Mouse (Mus musculus): ENCODE data around the gene Car5a.

The Car5a gene

DNA sequence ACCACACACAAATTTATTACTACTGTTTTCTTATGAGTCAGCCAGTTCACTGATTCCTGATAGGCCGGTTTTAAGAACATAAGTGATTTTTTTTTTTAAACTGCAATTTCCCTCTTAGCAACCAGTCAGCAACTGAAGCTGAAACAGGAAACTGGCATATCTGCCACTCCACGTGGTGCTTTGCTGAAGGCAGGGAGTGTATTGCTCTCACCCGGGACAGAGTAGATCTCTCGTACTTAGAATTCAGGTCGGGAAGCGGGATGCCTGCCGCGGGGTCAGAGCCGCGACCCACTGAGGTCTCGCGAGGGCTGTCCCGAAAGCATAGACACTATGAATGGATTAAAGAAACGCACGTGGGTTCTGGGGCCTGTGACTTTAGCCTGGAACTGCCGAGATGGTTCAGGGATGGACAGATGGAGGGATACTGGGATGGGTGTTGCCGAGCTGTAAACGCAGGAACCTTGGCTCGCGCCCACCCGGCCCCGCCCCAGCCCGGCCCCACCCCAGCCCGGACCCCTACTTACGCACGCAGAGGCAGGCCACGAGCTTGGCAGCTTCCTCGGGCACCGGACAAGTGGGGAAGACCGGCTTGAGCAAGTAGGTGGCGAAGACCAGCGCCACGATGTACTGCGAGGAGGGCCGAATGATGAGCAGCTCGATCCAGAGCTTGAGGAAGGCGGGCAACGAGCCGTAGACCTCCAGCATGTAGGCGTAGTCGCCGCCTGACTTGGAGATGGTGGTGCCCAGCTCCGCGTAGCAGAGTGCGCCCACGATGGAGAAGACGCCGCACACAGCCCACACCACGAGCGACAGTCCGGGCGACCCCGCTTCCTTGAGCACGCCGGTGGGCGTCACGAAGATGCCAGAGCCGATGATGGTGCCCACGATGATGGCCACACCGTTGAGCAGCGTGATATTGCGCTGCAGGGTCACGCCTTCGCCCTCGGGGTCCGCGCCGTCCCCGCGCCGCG, 37.9 kb downstream of the Car5a start:
- no peak for DNase-seq (ENCODE audit: low spot score)

DNA sequence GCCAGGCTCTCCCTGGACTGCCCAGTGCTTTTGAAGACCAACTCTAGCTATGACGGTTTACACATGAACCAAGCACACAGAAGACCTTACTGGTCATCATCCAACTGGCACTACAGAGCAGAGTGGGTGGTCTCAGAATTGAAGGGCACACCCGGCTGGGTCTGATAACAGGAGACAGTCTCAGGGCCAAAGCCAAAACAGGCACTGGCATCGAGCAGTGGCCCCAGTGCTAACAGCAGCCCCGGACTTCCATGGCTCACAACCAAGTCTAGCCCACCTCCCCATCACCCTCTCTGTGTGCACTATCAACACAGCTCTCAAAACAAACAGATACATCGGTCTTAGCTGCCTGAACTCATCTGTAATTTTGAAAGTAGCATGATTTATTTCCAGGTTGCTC, 38.8 kb downstream of the Car5a start:
- DNase-seq (ENCODE audit: low spot score): no peak

DNA sequence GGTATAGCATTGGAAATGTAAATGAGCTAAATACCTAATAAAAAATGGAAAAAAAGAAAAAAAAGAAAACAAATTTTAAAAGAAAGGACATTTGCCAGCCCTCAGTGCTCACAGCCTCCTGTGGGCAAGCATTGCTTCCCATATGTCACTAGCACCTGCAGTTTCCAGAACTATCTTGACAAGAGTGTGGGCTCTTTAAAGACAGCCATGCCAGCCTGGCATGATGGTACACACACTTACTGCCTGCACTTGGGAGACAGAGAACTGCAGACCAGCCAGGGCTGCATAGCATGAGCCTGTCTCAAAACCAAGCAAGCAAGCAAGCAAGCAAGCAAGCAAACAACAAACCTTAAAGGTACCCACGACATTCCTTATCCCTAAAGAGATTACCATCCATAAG, 39.3 kb downstream of the Car5a start:
- DNase-seq (ENCODE audit: low spot score): no peak

DNA sequence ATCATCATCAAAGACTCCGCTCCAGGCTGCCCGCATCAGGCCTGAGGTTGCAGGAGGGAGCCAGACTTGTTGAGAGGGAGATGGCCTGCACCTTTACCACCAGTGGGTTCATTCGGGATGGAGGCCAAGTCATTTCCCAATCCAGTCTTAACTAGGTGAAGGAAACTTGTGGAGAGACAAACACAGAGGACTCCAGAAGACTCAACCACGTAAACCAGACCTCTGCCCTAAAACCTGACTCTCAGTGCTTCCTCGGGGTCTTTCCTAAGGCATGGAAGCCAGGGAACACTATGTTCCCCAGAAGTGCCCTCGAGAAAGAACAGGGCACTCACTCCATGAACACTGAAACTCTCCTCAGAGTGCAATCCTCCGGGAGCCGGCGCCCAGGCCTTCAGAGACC, 39.7 kb downstream of the Car5a start:
- DNase-seq (ENCODE audit: low spot score): no peak

DNA sequence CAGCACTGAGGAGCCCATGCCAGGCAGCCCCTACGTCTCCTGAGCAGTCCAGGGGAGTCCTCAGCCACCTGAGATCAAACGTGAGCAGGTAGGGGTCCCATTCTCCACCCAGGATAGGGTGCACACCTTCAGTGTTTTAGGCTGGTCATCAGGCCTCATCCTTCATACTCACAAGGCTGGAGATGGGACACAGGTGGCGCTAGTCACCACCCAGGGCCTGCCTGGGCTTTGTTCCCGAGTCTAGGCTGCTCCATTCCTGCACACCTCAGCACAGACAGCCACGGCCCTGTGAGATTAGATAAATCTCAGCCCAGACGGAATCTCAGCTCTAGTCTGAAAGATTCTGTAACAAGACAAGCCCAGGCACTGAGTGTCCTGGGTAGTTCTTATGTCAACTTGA, 40.7 kb downstream of the Car5a start:
- no peak for DNase-seq (ENCODE audit: low spot score)

DNA sequence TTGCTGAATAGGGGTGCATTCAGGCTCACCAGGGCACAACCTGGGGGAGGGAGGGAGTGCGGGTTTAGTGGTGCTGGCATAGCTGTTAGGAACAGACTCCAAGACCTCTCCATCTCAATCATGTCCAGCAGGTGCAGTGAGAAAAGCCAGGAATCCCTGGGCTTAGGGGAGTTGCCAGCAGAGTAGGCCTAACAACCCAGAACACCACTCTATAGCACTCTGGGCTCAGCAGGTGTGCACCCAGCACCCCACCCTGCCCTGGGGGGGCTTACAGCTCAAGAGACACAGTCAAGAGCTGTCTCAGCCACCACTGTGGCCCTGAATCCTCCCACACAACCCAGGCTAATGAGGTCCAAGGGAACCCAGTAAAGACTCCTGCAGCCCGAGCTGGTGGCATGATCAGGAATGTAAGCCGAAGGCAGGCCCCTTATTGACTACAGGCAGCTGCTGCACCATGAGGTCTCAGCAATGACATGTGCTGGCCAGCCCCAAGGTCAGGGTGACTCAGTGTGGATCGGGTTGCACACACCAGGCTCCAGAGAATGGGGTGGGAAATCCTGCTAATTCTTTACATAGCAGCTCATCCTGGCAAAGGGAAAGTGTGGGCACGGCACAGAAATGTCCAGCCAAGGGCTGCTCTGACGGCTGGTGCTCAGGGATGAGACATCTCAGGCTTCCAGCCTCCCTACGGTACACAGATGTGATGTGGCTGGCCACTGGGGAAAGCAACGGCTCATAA, 43.0 kb downstream of the Car5a start:
- no peak for DNase-seq (ENCODE audit: low spot score)

DNA sequence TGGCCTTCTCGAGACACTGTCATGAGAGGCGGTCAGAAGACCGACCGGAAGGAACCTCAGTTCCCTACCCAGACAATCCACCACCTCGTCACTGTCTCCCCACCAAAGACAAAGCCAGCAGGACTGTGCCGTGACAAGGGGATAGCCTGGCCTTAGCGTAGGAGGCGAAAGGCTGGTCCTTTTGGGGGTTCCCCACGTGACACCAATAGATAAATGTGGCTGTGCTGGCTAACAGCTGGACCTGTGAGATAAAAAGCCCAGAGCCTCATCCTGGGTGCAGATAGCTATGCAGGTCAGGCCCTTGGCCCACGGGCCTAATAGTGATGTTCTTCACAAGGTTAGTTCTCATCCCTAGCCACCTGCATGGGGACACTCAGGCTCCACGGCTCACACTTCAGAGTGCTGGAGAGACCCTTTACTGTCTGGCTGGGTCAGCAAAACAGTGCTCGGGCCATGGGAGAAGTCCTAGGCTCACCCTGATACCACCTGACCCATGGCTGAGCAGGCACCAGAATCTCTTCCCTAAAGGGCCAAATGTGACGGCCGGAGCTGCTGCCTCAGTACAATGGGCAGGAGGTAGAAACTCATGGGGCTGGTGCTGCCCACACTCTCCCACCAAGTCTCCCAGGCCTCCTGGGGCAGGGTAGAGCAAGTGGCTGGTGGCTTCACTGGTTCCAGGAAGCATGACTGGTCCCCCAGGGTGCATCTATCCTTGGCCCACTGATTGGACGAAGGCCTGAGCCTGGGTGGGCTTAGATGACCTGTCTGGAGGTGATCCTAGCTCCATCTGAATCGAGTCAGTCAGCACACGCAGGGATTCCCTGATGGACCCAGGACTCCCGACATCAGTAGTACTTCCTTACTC, 45.3 kb downstream of the Car5a start:
- DNase-seq (ENCODE audit: low spot score): no peak

DNA sequence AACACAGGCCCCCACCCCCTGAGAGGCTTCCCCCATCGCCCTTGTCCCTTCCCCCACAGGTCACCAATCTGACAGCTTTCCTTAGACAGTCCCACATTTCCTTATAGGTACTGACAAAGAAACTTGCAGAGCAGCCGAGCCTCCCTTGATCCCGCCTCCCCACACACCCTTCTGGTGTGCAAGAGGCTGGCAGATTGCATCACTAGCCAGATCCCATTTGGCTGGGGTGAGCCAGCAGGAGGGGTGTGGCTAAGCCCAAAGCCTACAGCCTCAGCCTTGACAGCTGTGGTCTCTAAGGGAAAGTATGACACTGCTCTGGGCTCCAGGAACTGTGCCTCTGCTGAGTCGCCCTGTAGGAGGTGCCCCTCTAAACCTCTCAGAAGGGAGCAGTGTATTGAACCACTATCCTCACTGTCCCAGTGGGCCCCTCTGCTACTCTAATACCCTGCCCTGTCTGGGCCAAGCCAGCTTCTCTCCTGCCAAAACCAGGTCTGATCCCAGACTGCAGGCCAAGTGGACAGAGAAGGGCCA, 46.2 kb downstream of the Car5a start:
- peak; percentile 26 for DNase-seq (ENCODE audit: low spot score)

DNA sequence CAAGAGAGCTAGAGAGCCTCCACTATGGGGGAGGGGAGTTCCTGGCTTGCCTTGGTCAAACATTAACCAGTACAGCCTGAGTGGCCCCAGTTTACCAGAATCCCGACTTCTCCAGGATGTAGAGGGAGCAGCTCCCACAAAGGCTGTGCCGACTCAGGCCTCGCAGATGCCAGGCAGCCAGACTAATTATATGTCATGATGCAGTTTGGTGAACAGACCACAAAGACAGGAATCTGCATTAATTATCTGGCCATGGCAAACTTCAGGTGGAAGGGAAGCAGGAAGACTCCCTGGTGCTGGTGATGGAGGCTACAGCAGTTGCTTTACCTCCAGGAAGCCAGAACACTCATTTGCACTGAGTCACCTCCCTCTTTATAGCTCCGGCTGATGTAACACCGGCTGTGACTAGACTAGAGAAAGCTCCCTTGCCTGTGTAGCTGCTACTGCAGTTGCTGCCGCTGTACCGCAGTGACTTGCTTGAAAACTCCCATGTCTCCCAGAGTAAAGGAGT, 46.8 kb downstream of the Car5a start:
- no peak for DNase-seq (ENCODE audit: low spot score)

DNA sequence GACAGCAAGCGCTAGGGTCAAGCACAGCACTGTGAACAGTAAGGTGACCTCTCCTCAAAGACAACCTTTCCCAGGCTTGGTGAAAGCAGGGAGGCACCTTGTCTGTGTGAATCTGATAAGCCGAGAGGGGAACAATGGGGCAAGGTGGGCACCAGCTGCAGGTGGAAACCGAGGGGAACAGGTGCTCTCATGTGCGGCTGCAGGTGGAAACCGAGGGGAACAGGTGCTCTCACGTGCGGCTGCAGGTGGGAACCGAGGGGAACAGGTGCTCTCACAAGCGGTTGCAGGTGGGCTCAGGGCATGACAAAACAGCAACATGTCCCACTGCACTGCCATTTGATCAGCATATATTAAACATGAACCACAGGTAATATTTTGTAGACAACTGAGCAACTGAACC, 47.5 kb downstream of the Car5a start:
- DNase-seq (ENCODE audit: low spot score): no peak

DNA sequence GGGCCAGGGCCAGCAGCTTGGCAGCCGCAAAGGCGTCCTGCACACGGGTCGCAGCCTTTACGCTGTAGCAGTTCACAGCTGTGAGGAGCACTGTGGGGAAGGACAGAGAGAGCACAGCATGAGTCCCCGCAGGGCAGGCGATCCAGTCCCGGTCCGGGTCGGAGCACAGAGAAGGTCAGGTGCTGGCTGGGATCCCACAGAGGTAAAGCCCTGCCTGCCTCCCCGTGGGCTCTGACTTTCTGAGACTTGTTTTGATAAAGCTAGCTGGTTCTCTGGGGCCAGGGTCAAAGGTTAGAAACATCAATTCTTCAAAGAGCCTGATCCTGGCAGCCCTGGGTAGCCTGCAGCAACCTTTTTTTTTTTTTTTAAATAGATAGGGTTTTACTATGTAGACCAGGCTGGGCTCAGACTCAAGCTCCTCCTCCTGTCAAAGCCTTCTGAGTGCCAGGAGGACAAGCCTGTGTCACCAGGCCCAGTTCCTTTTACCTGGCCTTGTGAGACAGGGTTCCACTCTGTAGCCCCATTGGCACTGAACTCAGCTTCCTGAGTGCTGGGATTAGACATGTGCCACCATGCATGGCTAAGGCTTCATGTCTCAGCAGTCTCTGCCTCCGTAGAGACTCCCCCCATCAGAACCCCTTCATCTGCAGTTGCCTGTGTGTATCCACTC, 48.1 kb downstream of the Car5a start:
- DNase-seq (ENCODE audit: low spot score): no peak

DNA sequence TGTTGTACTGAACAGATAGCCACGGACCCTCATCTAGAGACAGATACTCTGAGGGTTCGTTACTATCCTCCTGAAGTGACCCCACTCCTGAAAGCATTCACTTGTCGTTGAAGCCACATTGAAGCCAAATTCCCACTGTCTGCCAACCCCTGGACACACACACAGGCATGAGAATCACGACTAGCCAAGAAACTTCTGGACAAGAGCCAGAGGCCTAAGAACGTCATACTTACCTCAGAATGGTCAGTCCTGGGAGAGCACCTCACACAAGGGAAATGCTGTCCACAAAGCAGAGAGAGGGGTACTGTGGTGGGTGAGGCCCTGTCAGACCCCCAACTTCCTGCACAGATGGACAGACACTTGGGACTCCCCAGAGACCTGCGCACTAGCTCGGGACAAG, 48.8 kb downstream of the Car5a start:
- no peak for DNase-seq (ENCODE audit: low spot score)

DNA sequence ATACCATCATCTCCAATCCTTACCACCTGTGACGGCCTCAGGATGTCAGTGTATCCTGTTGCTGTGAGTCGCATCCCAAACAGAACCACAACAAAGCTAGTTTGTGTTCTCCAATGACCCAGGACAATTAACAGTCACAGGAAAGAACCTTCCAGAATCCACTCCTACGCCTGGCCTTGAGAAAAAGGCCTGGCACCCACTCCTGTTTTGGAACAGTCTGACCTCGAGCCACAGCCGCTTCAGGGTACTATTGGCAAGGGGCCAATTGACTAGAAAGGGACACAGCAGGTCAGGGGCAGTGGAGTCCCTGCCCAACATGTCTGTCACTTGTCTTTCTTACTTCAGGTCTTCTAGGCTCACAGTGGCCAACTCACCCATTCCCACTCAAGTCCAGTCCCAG, 51.8 kb downstream of the Car5a start:
- no peak for DNase-seq (ENCODE audit: low spot score)

DNA sequence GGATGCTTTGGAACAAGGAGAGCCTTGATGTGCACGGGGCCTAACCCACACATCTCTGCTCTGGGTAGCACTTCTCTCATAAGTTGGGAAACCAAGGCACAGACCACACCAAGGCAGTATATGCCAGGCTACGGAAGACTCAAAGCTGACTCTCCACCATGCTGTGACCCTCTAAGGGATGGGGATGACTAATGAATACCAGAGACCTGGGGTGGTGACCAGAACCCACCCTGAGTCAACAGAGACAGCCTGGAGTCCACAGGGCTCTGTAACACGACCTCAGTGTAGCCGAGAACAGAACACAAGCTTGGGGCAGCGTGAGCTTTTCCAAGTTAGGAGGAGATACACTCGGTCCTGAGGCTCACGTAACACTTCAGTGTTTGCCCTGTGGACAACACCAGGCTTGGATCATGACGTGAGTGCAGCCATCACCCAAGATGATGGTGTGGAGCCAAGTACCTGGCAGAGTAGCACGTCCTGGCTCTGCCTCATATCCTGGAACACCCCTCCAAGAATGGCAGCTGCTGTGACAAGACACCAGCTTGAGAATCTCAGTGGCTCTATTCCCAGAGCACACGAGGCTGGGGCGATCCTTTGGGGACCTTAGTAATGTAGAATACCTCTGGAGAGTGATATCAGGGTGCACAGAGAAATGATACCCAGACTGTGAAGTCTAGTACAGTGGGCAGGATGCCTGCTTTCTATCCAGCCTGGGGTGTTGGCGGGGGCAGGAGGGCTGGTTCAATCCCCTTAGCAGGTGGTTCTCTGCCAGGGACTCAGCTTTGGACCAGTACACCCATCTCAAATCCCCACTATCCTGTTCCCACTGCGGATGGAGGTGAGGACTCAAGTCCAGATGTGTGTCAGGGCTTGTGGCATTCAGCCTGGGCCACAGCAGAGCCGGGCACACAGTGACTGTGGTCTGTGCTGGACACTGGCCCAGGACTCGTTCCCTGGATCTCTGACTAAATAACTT, 54.6 kb downstream of the Car5a start:
- DNase-seq (ENCODE audit: low spot score): no peak

DNA sequence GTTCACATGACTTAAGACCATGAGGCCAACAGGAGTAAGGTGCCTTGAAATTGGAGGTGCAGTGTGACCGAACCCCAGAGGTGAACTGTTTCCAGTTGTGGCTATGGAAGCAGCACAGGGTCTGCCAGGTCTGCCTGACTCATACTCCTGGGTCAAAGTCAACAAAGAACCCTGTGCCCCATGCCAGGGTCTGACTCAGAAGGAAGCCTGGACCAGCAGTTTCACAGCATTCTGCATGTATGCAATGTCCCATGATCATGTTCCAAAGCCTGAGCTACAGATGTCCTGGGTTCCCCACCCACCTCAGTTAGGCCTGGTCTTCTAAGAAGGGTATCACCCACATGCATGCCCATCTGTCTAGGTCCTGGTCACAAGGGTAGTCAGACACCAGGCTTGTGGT, 55.4 kb downstream of the Car5a start:
- DNase-seq (ENCODE audit: low spot score): no peak

DNA sequence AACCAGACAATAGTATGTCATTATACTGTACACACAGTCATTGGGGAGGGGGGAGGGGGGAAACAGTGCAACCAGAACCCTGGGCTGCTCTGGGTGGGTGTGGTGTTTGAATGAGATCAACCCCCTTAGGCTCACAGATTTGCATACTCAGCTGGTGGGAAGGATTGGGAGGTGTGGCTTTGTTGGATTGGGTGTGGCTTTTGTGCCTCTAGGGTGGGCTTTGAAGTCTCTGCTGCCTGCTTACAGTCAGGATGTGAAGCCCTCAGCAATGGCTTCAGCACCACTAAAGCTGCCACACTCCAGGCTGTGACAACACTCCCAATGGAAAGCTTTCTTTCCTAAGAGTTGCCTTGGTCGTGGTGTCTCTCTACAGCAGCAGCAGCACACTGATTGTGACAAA, 57.2 kb downstream of the Car5a start:
- DNase-seq (ENCODE audit: low spot score): no peak

DNA sequence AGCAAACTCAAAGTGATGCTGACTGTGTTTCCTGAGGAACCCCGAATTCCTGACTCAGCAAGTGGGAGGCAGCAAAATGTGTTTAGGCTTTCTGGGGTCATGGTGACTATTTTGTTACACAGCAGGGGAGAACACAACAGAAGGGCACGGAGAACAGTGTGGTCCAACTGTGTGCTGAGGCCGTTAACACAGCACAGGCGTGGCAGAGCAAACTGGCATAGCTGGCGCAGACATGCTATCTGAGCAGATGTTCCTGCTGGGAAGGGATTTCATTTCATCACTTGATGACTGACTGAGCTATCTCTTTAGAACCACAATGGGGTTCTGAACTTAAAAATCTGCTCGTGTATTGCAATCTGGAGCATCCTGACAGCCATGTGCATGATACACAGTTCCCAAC, 59.3 kb downstream of the Car5a start:
- no peak for DNase-seq (ENCODE audit: low spot score)

DNA sequence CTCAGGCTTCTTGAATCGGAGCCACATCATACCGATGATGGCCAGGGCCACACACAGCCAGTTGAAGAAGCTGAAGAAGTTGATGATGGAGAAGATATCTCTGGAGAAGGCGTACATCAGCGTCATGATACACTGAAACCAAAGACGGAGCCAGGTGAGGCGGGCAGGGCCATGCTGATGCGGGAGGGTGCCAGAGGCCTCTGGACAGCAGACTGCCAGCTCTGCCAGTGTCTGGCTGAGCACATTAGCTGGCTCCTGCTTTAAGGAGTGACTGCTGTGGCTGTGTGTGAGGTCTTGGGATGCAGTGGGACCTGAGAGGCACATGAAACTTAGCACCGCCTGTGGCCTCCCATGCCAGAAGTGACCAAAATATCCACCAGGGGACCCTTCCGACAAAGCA, 59.7 kb downstream of the Car5a start:
- DNase-seq (ENCODE audit: low spot score): no peak

DNA sequence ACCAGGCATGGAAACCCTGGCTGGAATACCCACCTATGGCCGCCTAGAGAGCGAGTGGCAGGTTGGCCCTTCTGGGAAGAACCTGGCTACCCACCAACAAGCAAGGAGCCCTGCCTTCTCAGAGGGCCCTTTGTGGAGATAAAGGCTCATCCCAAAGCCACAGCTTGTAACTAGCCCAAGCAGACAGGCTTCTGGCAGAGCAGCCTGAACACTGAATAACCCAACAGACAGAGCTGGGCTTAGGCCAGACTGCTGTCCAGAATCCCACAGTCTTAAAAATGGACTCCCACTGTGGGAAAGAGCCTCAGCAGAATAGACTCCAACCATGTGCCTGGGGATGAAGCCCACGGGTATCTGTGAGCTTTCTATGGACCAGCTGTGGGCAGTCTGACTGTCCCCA, 60.5 kb downstream of the Car5a start:
- no peak for DNase-seq (ENCODE audit: low spot score)

DNA sequence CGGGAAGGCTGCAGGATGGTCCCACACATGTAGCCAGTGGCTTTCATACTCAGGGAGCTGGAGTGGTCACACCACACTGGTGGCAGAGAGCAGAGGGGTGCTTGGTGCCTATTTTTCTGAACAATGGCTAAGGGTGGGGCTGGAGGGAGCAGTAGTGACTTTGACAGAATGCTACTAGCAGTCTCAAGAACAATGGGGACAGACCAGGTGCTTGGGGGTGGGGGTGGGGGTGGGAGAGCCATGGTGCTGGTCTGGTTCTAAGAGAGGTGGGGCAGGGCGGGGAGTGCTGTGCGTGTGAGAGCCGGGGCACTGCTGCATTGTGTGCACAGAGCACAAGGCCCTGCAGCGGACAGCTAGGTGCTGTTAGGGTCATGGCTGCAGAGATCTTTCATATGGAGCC, 62.8 kb downstream of the Car5a start:
- DNase-seq (ENCODE audit: low spot score): no peak
